8 mouse cellular contexts compared by ENCODE assay signal in genomic region chrX:169996926-169997325, GRCm38 (mm10). TPM values are rescaled to one million over a fixed set of nuclear protein-coding genes. Genes with fewer than 3 reads are reported as not detected.
A peak's percentile ranks its signal among the peaks of the same experiment; 100 is the strongest.
DNase-seq lines count a peak whose midpoint lies in the region; ATAC-seq and TF ChIP-seq lines count a peak whose summit lies in the region.
"Not testable (repeated sequence)": the region's sequence is repeated elsewhere in the genome, so short reads cannot be mapped to it uniquely, and the experiment has no call there.

No protein-coding gene starts in this region.

- intact Hi-C loops in heart, adult 2 months (cut with DNase I) = not testable (repeated sequence)

- peak overlapping the region; percentile 57; the same call in 1 of the 2 replicates for H3K4me3 ChIP-seq in cortical plate, adult 2 months (ENCODE audit: insufficient read depth, low read length)
- peak overlapping the region; percentile 43 for H3K4me3 ChIP-seq in heart, adult 2 months
- not testable (repeated sequence) for H3K4me3 ChIP-seq in liver, embryonic 13.5 days (replicated peaks)
- peak overlapping the region; percentile 36 for H3K4me3 ChIP-seq in neural tube, embryonic 14.5 days (ENCODE audit: low read depth, low read length)

- not testable (repeated sequence) for H3K4me1 ChIP-seq in cortical plate, adult 2 months (ENCODE audit: control insufficient read depth, insufficient read depth, low read length); heart, adult 2 months (ENCODE audit: control insufficient read depth, insufficient read depth, low read length); liver, embryonic 13.5 days (replicated peaks); neural tube, embryonic 14.5 days (ENCODE audit: control insufficient read depth, insufficient read depth, low read length)

- not testable (repeated sequence) for H3K36me3 ChIP-seq in heart, adult 2 months (ENCODE audit: control insufficient read depth, insufficient read depth, low read length); liver, embryonic 13.5 days; neural tube, embryonic 14.5 days (ENCODE audit: control insufficient read depth, insufficient read depth, low read length); splenic B cell, adult 2 months (ENCODE audit: control insufficient read depth, insufficient read depth, low read length, poor library complexity, severe bottlenecking)

- H3K9me3 ChIP-seq in liver, embryonic 13.5 days (replicated peaks) = not testable (repeated sequence)
- H3K9me3 ChIP-seq in neural tube, embryonic 14.5 days (ENCODE audit: control insufficient read depth, low read length) = peaks cover 38% of the 10 kb centered on the region

- peak overlapping the region; percentile 97; the same call in 1 of the 2 replicates for H3K27ac ChIP-seq in cortical plate, adult 2 months (ENCODE audit: insufficient read depth, low read length)
- not testable (repeated sequence) for H3K27ac ChIP-seq in heart, adult 2 months; liver, embryonic 13.5 days
- peak overlapping the region; percentile 66 for H3K27ac ChIP-seq in neural tube, embryonic 14.5 days (ENCODE audit: low read depth, low read length)

- not testable (repeated sequence) for ATAC-seq in liver, embryonic 13.5 days (ENCODE audit: low read depth)
- ATAC-seq in neural tube, embryonic 14.5 days (ENCODE audit: low read depth) = peak; percentile 38

- not testable (repeated sequence) for TF ChIP-seq EP300 in heart, adult 2 months (IDR thresholded peaks at IDR 0.05; ENCODE audit: insufficient read depth, low read depth, low read length)

- DNase-seq in 3T3-L1 (ENCODE audit: low read depth, low spot score) = peak; percentile 100
- peak; percentile 81 to 95 for DNase-seq in adrenal gland, adult 18-20 months (ENCODE audit: low spot score in 2 of 2)
- peak; percentile 77 to 84 for DNase-seq in heart, adult 2 months
- DNase-seq in kidney, postnatal 14 days = peak; percentile 85
- peak; percentile 67 for DNase-seq in liver, embryonic 13.5 days
- DNase-seq in splenic B cell, adult 2 months (ENCODE audit: low read depth, low spot score) = peak; percentile 100

- H3K9ac ChIP-seq in heart, adult 2 months (ENCODE audit: low read depth, low read length); liver, embryonic 13.5 days: not testable (repeated sequence)
- peak overlapping the region; percentile 49 for H3K9ac ChIP-seq in neural tube, embryonic 14.5 days (replicated peaks; ENCODE audit: low read depth, low read length)

- not testable (repeated sequence) for TF ChIP-seq POLR2A in cortical plate, adult 2 months (IDR thresholded peaks at IDR 0.05; ENCODE audit: extremely low read depth, insufficient read depth, low read length); heart, adult 2 months (IDR thresholded peaks at IDR 0.05; ENCODE audit: insufficient read depth, low read depth, low read length)

- no CpG with 5 or more reads among the region's 46 CpGs for WGBS in heart, adult 2 months
- no CpG with 5 or more reads among the region's 46 CpGs for WGBS in liver, embryonic 13.5 days (ENCODE audit: insufficient replicate concordance)
- WGBS in neural tube, embryonic 14.5 days = 62% methylated on average over 46 of the region's 46 CpGs

- TF ChIP-seq CTCF in cortical plate, adult 2 months (IDR thresholded peaks at IDR 0.05; ENCODE audit: extremely low read depth, insufficient read depth, low read length) = not testable (repeated sequence)
- peak; percentile 23 for TF ChIP-seq CTCF in heart, adult 2 months (IDR thresholded peaks at IDR 0.05)

- not testable (repeated sequence) for H3K4me2 ChIP-seq in liver, embryonic 13.5 days
- H3K4me2 ChIP-seq in neural tube, embryonic 14.5 days (ENCODE audit: low read depth, low read length) = peak overlapping the region; percentile 70

- H3K27me3 ChIP-seq in heart, adult 2 months (ENCODE audit: control insufficient read depth, insufficient read depth, low read length); liver, embryonic 13.5 days; neural tube, embryonic 14.5 days (ENCODE audit: control insufficient read depth, insufficient read depth, low read length); splenic B cell, adult 2 months (ENCODE audit: control insufficient read depth, insufficient read depth, low read length, poor library complexity, severe bottlenecking): not testable (repeated sequence)

- not testable (repeated sequence) for H3K79me2 ChIP-seq in heart, adult 2 months (replicated peaks; ENCODE audit: control insufficient read depth, insufficient read depth, low read length)

RNA-seq across cellular contexts. Expression of gene Gm21887, which starts 12.5 kb away (rescaled TPM):
- total RNA-seq in adrenal gland, adult 18-20 months (2021) = 100 to 1,000 TPM; 358 to 418 TPM
- 593 and 681 TPM in 2 replicates for polyA plus RNA-seq in cortical plate, adult 2 months (2012; rRNA removed)
- total RNA-seq in heart, adult 2 months (2021) = 10 to 100 TPM; 22.9 to 27.8 TPM
- polyA plus RNA-seq in heart, adult 2 months (2012; rRNA removed) = 27.5 and 60.9 TPM in 2 replicates
- polyA plus RNA-seq in liver, embryonic 13.5 days (2015; fragmentation: Nextera tagmentation; extraction: Ambion mirVana) = 84.4 and 95.3 TPM in 2 replicates
- 150 and 359 TPM in 2 replicates for polyA plus RNA-seq in neural tube, embryonic 14.5 days (2014; fragmentation: Nextera tagmentation; extraction: Ambion mirVana)
